Mouse (Mus musculus): ENCODE data around the gene Ppp4r3a.
"Not testable (repeated sequence)": the region's sequence is repeated elsewhere in the genome, so short reads cannot be mapped to it uniquely, and the experiment has no call there.

- TF ChIP-seq CTCF (IDR thresholded peaks at IDR 0.05; ENCODE audit: low read depth, low read length); GATA1 (IDR thresholded peaks at IDR 0.05; ENCODE audit: borderline replicate concordance, low read length); POLR2AphosphoS5 (IDR thresholded peaks at IDR 0.05; ENCODE audit: insufficient replicate concordance, low read depth, low read length); GATA2 (IDR thresholded peaks at IDR 0.05; ENCODE audit: borderline replicate concordance, low read depth, low read length); TAL1 (conservative IDR thresholded peaks at IDR 0.05; ENCODE audit: low read depth, low read length): not testable (repeated sequence)
These were observed 26.5 kb upstream of the Ppp4r3a start for GRCm38 (mm10) chr12:101109794-101110585.
